Mouse (Mus musculus) kidney, adult 2 months (tissue): ENCODE data around the gene Idnk.

Experiments
- CTCF ChIP-seq: fragments of 200-500 bp; conservative IDR thresholded peaks from 2 replicates; pipeline ENCODE4 v1.5.1; 2011; ENCODE audit warnings: low read depth, mild to moderate bottlenecking, control low read depth, low read length, moderate library complexity, mixed read lengths; ENCODE audit not compliant: insufficient read depth, insufficient read length
- POLR2A ChIP-seq: fragments of 200-500 bp; IDR thresholded peaks from one replicate; pipeline ENCODE4 v1.6.1; 2011; ENCODE audit warnings: low read depth, low read length, control low read depth

- TF ChIP-seq CTCF (no peak), POLR2A (no peak)
These were observed 24.4 kb downstream of the Idnk start for GRCm38 (mm10) chr13:58181607-58182551.
